Comparison of ENCODE assay signal across 8 mouse cellular contexts in the genomic region with DNA sequence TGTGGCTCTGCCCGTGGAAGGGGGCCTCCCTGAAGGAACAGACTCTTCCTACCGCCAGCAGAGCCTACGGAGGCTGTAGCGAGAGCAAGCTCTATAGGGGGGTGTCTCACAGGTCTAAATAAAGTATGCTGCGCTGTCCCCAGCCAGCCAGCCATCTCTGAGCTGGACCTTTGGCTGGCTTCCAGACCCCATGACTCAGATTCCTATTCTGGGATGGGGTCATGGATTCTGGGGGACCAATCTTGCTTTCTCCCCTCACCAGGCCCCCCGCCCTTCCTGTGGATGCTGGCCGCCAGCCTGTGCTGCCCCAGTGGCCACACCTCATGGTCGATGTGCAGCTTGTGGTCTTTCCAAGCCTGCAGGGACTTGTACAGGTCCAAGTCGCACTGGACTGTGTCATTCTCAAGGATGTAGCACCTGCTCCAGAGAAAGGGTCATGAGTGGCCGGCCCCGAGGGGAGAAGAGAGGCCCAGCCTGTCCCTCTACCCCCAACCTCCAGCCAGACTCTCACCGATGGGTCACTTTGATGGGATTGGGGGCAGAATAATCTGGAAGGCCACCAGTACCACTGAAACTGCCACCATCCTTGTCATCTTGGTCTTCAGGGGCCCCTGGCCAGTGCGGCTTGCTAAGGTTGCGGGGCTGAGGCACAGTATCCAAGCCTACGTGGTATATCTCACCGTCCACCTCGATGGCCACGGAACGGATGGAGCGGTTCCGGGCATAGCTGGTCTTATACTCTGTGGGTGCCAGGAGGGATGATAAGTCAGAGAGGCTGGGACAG.
A peak's percentile ranks its signal among the peaks of the same experiment; 100 is the strongest.
DNase-seq lines count a peak whose midpoint lies in the region; ATAC-seq and TF ChIP-seq lines count a peak whose summit lies in the region.

No protein-coding gene starts in this region.

- H3K4me2 ChIP-seq in midbrain, embryonic 11.5 days, result no peak overlapping the region
- H3K4me2 ChIP-seq in midbrain, postnatal 0 days (ENCODE audit: low read depth, low read length, poor library complexity, severe bottlenecking), result no peak overlapping the region
- peak overlapping the region; percentile 67 for H3K4me2 ChIP-seq in heart, embryonic 12.5 days
- H3K4me2 ChIP-seq in midbrain, embryonic 15.5 days, result no peak overlapping the region

- no peaks in the 10 kb centered on the region for H3K27me3 ChIP-seq in midbrain, embryonic 11.5 days (ENCODE audit: control insufficient read depth, insufficient read depth, low read length)
- no peaks in the 10 kb centered on the region for H3K27me3 ChIP-seq in midbrain, postnatal 0 days (ENCODE audit: insufficient read depth, low read length)
- H3K27me3 ChIP-seq in heart, embryonic 12.5 days (replicated peaks), result no peaks in the 10 kb centered on the region
- H3K27me3 ChIP-seq in midbrain, embryonic 15.5 days (replicated peaks), result 0 out of 2 replicates have a peak, but pooled peaks cover 3% of the 10 kb centered on the region

- 92% methylated on average over 21 of the region's 21 CpGs for WGBS in midbrain, embryonic 11.5 days
- 87% methylated on average over 21 of the region's 21 CpGs for WGBS in midbrain, postnatal 0 days
- WGBS in heart, embryonic 12.5 days, result 54% methylated on average over 21 of the region's 21 CpGs
- 88% methylated on average over 21 of the region's 21 CpGs for WGBS in midbrain, embryonic 15.5 days

- no peaks in the 10 kb centered on the region for H3K36me3 ChIP-seq in midbrain, embryonic 11.5 days (ENCODE audit: control insufficient read depth, insufficient read depth, low read length)
- H3K36me3 ChIP-seq in midbrain, postnatal 0 days (ENCODE audit: insufficient read depth, low read length), result peaks cover 20% of the 10 kb centered on the region
- H3K36me3 ChIP-seq in heart, embryonic 12.5 days, result peaks cover 56% of the 10 kb centered on the region
- H3K36me3 ChIP-seq in midbrain, embryonic 15.5 days (replicated peaks), result no peaks in the 10 kb centered on the region

- peak overlapping the region; percentile 12; the same call in 1 of the 2 replicates for H3K9ac ChIP-seq in midbrain, embryonic 11.5 days (ENCODE audit: low read length)
- H3K9ac ChIP-seq in midbrain, postnatal 0 days (replicated peaks; ENCODE audit: low read length, poor library complexity, severe bottlenecking), result no peak overlapping the region
- H3K9ac ChIP-seq in heart, embryonic 12.5 days, result peak overlapping the region; percentile 66
- no peak overlapping the region for H3K9ac ChIP-seq in midbrain, embryonic 15.5 days

- no peaks in the 10 kb centered on the region for H3K9me3 ChIP-seq in midbrain, embryonic 11.5 days (ENCODE audit: control insufficient read depth, low read length)
- no peaks in the 10 kb centered on the region for H3K9me3 ChIP-seq in midbrain, postnatal 0 days (ENCODE audit: low read length)
- no peaks in the 10 kb centered on the region for H3K9me3 ChIP-seq in heart, embryonic 12.5 days (replicated peaks)
- H3K9me3 ChIP-seq in midbrain, embryonic 15.5 days, result no peaks in the 10 kb centered on the region

- no peak for ATAC-seq in midbrain, embryonic 11.5 days (ENCODE audit: low FRiP score)
- ATAC-seq in midbrain, postnatal 0 days (ENCODE audit: low FRiP score), result no peak
- ATAC-seq in heart, embryonic 12.5 days (ENCODE audit: insufficient number of reproducible peaks, low FRiP score), result peak; percentile 79
- ATAC-seq in monocyte, adult 5-6 weeks (replicated peaks; ENCODE audit: insufficient number of reproducible peaks, low FRiP score, low TSS enrichment, poor library complexity, severe bottlenecking), result no peak
- no peak for ATAC-seq in midbrain, embryonic 15.5 days (replicated peaks)

- H3K4me3 ChIP-seq in midbrain, embryonic 11.5 days (ENCODE audit: low read depth, low read length), result no peak overlapping the region
- H3K4me3 ChIP-seq in midbrain, postnatal 0 days (ENCODE audit: low read depth, low read length), result no peak overlapping the region
- peak overlapping the region; percentile 39 for H3K4me3 ChIP-seq in heart, embryonic 12.5 days
- H3K4me3 ChIP-seq in midbrain, embryonic 15.5 days, result no peak overlapping the region

- no peak overlapping the region for H3K27ac ChIP-seq in midbrain, embryonic 11.5 days (ENCODE audit: low read depth, low read length)
- H3K27ac ChIP-seq in midbrain, postnatal 0 days (ENCODE audit: low read depth, low read length), result no peak overlapping the region
- peak overlapping the region; percentile 98 for H3K27ac ChIP-seq in heart, embryonic 12.5 days (ENCODE audit: poor library complexity, severe bottlenecking)
- H3K27ac ChIP-seq in midbrain, embryonic 15.5 days, result no peak overlapping the region

- no peak for TF ChIP-seq CTCF in midbrain, postnatal 0 days (IDR thresholded peaks at IDR 0.05)

- no peaks in the 10 kb centered on the region; the same call in 1 of the 2 replicates for H3K4me1 ChIP-seq in midbrain, embryonic 11.5 days (ENCODE audit: control insufficient read depth, insufficient read depth, low read length)
- H3K4me1 ChIP-seq in midbrain, postnatal 0 days (ENCODE audit: insufficient read depth, low read length), result no peaks in the 10 kb centered on the region
- peaks cover 45% of the 10 kb centered on the region for H3K4me1 ChIP-seq in heart, embryonic 12.5 days (replicated peaks)
- H3K4me1 ChIP-seq in midbrain, embryonic 15.5 days, result 0 out of 2 replicates have a peak, but pooled peaks cover 5% of the 10 kb centered on the region

- DNase-seq in midbrain, embryonic 11.5 days (ENCODE audit: low spot score, missing footprints), result no peak
- no peak for DNase-seq in midbrain, postnatal 0 days (ENCODE audit: low spot score)
- DNase-seq in kidney, postnatal 36 days, result peak; percentile 81 to 83
- peak; percentile 70 for DNase-seq in urinary bladder, postnatal 14 days (ENCODE audit: low spot score)
- no peak for DNase-seq in cerebellum, adult 9-10 months

Comparison
In these comparisons a context has a peak if more than half of its experiments do, and no peak if none do; other contexts are left out.
1. H3K9ac ChIP-seq: peak in midbrain, embryonic 11.5 days (single experiment) and heart, embryonic 12.5 days (single experiment); none in midbrain, postnatal 0 days (single experiment) and midbrain, embryonic 15.5 days (single experiment).
2. DNase-seq: peak in kidney, postnatal 36 days (2 of 2) and urinary bladder, postnatal 14 days (single experiment); none in midbrain, embryonic 11.5 days (single experiment), midbrain, postnatal 0 days (single experiment) and cerebellum, adult 9-10 months (single experiment).